Mouse (Mus musculus) bone marrow, adult 2 months (tissue): Measurements from ENCODE around the gene Frmd7. TPM values are rescaled to one million over a fixed set of nuclear protein-coding genes. Genes with fewer than 3 reads are reported as not detected.

Experiments used
- H3K27ac ChIP-seq: fragments of 200-500 bp; 2 replicates; pipeline ENCODE4 v1.5.1; 2012; ENCODE audit warnings: low read depth, mild to moderate bottlenecking, control low read depth, inconsistent platforms, low read length; ENCODE audit not compliant: control insufficient read depth, poor library complexity, insufficient read depth
- H3K4me1 ChIP-seq: fragments of 200-500 bp; 2 replicates; pipeline ENCODE4 v1.6.1; 2011; ENCODE audit warnings: low read length; ENCODE audit not compliant: control insufficient read depth, insufficient read depth
- H3K4me3 ChIP-seq: fragments of 200-500 bp; replicated peaks from 2 replicates; pipeline ENCODE3; 2011; ENCODE audit warnings: mild to moderate bottlenecking, low read depth, low read length, control low read depth; ENCODE audit not compliant: control insufficient read depth
- CTCF ChIP-seq: fragments of 200-500 bp; IDR thresholded peaks from 2 replicates; pipeline ENCODE4 v1.5.1; 2011; ENCODE audit warnings: low read length, control low read depth; ENCODE audit not compliant: control insufficient read depth, insufficient read depth
- POLR2A ChIP-seq: fragments of 200-500 bp; IDR thresholded peaks from 2 replicates; pipeline ENCODE4 v1.6.1; 2011; ENCODE audit warnings: low read depth, mild to moderate bottlenecking, control low read depth, low read length, borderline replicate concordance; ENCODE audit not compliant: control insufficient read depth
- WGBS: fragments of 180-500 bp; shearing (Covaris S2); methylation state at CpG from one replicate; pipeline ENCODE4 v1.1.7; 2018; 5-methylcytosine and 5-hydroxymethylcytosine counted together
- polyA plus RNA-seq: library from polyadenylated mRNA; stranded (reverse); fragments of >200 nt; gene quantifications from 2 replicates; pipeline ENCODE4 v1.2.4, GENCODE M21; 2011; ENCODE audit warnings: low replicate concordance; ENCODE audit not compliant: missing spikeins, insufficient read depth, insufficient read length

Frmd7 gene
- not detected in 2 replicates for polyA plus RNA-seq

DNA sequence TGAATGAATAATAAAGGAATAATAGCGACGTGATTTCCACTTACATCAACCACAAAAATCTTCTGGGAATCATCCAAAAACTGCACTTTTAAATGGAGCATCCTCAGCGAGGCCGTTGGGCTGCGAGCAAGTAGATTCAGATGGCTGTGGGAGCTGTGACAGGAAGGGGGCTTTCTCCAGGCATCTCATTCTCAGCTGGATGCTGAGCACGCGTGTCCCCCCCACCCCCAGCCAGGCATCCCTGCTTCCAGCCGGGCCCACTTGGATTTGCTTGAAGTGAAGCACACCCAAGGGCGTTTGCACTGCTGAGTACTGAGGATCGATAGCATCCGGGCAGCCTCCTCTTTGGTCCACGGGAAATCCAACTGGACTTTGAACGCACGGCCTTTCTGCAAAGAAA is at the start of gene Frmd7:
Gene Frmd7, minus strand, starts transcription at position 101 of the 400 bp plus-strand sequence.
- TF ChIP-seq POLR2A: no peak
- TF ChIP-seq CTCF: no peak
- 77% methylated on average over 14 of the region's 14 CpGs for WGBS
- no peaks in the 10 kb centered on the region for H3K4me1 ChIP-seq
- no peak within 1 kb of the TSS for H3K27ac ChIP-seq
- H3K4me3 ChIP-seq: no peak within 1 kb of the TSS

DNA sequence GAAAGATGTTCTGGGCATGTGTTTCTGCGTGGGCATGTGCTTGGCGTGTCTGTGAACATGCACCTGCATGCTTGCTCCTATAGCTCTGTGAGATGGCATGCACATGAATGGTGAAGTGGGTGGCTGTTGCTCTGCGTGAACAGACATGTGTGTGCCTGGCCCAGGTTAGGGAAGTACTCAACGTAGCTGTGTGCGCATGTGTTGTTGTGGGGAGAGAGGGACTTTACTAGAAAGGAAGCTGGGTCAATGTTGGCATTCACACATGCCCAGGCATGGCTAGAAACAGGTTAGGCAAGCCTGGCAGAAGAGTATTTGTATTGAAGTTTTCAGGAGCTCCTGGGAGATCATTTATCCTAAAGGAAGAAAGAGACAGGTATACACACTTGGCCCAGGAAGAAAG is 48.8 kb upstream of the Frmd7 start:
- Histone ChIP-seq H3K27ac (no peak overlapping the region), H3K4me3 (no peak overlapping the region), H3K4me1 (peaks cover 1% of the 10 kb centered on the region; the same call in 1 of the 2 replicates)
- TF ChIP-seq POLR2A (no peak), CTCF (no peak)
- 65% methylated on average over 5 of the region's 5 CpGs for WGBS

DNA sequence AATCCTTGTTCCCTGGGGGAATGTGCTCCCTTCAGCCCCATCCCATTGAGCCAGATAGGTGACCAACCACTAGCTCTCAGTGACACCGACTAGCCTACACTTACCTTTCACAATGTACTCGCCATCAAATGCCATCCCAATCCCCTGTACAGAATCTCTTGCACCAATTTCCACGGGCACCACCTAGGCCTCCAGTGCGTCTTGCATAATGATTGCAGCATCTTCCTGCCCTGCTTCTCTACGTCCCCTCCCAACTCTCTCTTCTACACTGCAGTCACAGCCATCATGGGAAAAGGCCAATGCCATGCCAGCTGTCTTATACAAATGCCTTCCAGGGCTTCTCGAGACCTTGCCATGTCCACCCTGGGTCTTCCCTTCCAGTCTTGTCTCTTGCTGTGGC is 47.4 kb upstream of the Frmd7 start:
- TF ChIP-seq POLR2A: no peak
- no peak for TF ChIP-seq CTCF
- Histone ChIP-seq H3K4me1 (peaks cover 1% of the 10 kb centered on the region; the same call in 1 of the 2 replicates), H3K27ac (no peak overlapping the region), H3K4me3 (no peak overlapping the region)
- 48% methylated on average over 6 of the region's 6 CpGs for WGBS

DNA sequence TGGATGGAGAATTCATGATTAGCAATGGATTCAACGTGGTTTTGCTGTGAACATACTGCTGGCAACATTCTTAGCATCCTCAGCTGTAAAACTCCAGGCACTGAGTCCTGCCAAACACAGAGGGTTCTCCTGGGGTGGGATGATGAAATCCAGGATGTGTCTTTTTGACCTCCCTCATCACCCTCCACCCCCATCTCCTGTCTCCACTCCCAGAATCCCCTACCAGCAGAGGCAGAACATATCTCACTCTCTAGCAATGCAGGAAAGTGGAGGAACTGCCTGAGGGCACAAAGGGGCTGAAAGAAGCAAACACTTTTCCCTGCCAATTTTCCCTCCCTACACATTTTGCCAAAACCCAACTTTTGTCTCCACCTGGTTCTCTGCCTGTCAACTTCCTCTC is 46.1 kb upstream of the Frmd7 start:
- H3K4me3 ChIP-seq: no peak overlapping the region
- TF ChIP-seq POLR2A (no peak), CTCF (no peak)
- 56% methylated on average over 1 of the region's 1 CpGs for WGBS
- H3K4me1 ChIP-seq: peaks cover 1% of the 10 kb centered on the region; the same call in 1 of the 2 replicates
- H3K27ac ChIP-seq: no peak overlapping the region

DNA sequence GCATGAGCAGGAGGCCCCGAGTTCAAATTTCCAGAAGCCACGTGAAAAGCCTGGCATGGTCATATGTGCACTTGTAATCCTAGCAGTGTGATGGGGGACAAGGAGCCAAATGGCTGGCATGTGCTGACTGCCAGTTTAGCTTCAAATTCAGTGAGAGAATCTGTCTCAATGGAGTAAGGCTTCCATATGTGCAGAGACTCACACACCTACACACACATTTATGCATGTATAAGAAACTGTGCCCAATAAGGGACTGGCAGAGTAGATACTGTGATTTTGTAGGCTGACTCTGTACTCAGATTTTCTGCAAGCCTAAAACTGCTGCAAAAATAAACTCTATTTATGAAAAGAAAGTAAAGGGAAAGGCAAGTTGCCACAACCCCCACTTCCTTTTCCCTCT is 35.9 kb upstream of the Frmd7 start:
- WGBS: 78% methylated on average over 2 of the region's 2 CpGs
- TF ChIP-seq CTCF: no peak
- no peak for TF ChIP-seq POLR2A
- no peak overlapping the region for H3K4me3 ChIP-seq
- no peaks in the 10 kb centered on the region for H3K4me1 ChIP-seq
- no peak overlapping the region for H3K27ac ChIP-seq

DNA sequence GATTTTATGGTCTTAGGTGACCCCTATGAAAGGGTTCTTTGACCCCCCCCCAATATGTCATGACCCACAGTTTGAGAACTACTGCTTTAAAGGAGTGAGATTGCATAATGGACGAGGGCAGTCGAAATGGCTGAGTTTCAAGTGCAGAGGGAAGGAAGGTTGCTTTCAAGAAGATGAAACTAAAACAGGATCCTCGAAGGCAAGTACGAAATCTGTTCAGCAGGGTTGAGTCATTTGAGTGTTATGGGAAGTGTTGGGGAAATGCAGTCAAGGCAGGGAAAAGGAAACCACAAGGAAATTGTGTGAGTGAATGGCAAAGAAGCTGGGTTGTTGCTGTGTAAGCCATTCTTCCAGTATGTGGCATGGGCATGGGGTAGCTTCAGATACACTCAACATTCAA is 29.6 kb upstream of the Frmd7 start:
- Histone ChIP-seq H3K4me1 (no peaks in the 10 kb centered on the region; the same call in 1 of the 2 replicates), H3K27ac (no peak overlapping the region), H3K4me3 (no peak overlapping the region)
- TF ChIP-seq POLR2A (no peak), CTCF (no peak)
- 31% methylated on average over 4 of the region's 4 CpGs for WGBS

DNA sequence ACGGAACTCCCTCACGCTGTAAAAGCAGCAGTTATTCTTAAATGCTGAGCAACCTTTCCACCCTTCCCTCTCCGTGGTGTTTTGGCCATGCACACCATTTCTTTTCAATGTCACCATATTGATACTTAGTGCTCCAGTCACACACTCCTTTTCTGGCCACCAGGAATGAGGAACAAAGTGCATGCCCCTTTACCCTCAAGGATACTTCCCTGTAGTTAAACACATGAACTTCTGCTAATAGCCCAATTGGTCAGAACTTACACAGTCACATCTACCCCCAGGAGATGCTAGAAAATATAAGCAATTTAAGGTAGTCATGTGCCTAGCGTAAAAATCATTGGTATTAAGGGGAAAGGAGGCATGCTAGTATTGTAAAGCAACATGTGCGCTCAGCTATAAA is 27.4 kb upstream of the Frmd7 start:
- Histone ChIP-seq H3K4me1 (no peaks in the 10 kb centered on the region; the same call in 1 of the 2 replicates), H3K4me3 (no peak overlapping the region), H3K27ac (no peak overlapping the region)
- 78% methylated on average over 5 of the region's 5 CpGs for WGBS
- TF ChIP-seq CTCF: no peak
- no peak for TF ChIP-seq POLR2A

DNA sequence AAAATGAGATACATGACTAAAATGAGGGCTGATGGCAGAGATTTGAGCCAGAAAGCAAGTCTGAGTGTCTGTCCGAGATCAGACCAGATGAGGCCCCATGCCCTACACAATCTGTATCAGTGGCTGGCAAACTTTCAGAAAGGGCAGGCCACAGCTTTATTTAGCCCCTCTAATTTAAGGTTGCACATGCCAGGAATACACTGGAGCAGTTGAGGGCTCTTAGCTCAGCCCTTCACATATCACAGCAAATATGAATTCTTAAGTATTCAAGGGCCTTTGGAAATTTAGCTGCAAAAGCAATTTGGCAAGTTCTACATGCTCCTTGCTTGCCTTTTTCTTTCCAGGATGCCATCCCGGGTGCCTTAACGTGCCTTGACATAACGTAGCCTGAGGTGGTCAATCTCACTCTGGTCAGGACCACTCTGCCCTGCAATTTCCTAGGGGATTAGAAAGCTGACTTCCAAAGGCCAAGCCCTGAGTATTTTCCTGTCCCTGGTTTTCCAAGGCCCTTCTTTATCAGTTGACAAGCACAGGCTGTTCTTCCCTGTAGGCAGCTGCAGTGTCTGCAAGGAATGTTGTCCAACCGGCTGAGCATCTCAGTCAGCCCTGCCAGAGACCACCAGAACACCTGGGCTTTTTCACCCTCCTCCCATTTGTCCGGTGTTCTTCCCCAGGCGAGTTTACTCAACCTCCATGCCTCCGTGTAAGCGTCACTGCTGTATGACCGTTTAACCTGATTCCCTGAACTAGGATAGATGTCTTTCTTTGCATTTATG is 25.8 kb upstream of the Frmd7 start:
- no peaks in the 10 kb centered on the region; the same call in 1 of the 2 replicates for H3K4me1 ChIP-seq
- no peak overlapping the region for H3K4me3 ChIP-seq
- WGBS: 83% methylated on average over 10 of the region's 10 CpGs
- no peak overlapping the region for H3K27ac ChIP-seq
- no peak for TF ChIP-seq CTCF
- no peak for TF ChIP-seq POLR2A
